Mouse (Mus musculus) kidney, adult 18-20 months (tissue): ENCODE data around the gene Mrc1.
A peak's percentile ranks its signal among the peaks of the same experiment; 100 is the strongest.

ENCODE experiments used
- DNase-seq: peaks from one replicate; pipeline ENCODE4 v3.0.0; 2021

Mrc1 gene

DNA sequence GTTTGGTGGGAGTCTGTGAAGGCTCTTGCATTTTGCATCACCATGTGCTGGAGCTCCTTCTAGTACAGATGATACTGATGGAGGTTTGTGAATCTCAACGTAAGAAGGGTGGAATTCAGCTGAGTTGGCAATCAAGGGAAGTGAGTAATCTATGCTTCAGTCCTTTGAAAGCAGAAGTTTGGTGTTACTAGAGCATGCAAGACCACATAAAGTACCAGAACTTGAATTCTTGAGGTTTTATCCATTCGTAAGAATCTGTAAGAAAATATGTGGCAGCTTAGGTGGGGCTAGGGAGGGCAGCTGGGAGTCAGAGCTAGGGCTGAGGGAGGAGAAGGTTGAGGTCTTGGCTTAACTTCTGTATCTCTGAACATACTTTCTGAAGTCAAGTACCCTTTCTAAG is 15.5 kb downstream of the Mrc1 start:
- no peak for DNase-seq

DNA sequence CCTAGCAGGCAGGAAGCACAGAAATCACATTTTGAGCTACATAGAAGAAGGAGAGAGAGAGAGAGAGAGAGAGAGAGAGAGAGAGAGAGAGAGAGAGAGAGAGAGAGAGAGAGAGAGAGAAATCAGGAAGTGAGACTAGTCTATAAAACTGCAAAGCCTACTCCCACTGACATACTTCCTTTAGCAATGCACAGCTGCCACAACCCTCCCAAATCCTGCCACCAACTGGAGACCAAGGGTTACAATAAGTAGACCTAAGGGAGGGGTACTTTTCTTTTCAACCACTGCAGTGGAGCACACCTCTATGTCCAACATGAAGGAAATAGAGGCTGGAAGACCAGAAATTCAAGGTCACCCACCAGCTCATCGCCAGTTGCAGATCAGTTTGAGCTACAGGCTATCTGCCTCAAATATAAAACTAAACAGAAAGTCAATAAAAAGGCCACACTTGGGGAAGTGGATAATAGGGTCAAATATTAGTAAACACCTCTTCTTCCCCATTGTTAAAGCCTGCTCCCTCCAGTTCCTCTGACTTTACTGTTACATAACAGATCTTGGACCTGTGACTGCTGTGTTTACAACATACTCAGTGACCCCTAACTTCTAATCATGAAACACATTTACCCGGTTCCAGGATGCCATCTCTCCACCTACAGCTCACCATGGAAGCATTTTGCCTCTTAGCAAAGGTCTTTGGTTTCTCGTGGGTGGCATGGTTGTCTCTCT is 20.8 kb downstream of the Mrc1 start:
- DNase-seq: no peak

DNA sequence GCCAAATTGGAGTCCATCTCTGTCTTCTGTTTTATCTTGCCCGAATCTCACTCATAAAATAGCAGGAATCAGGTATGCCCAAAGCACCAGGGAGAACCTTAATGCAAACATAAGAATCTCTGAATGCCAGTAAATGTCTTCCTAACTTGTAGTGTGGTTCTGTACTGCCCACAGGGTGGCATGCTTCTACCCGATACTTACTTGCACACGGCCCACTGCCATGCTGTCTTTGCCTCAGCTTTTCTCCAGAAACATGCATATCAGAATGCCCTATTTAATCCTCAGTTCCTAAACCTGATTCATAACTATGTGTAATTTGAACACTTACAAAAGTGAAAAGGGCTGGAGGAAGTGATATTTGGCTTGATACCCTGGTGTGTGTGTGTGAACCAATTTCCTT is 22.7 kb downstream of the Mrc1 start:
- DNase-seq: no peak

DNA sequence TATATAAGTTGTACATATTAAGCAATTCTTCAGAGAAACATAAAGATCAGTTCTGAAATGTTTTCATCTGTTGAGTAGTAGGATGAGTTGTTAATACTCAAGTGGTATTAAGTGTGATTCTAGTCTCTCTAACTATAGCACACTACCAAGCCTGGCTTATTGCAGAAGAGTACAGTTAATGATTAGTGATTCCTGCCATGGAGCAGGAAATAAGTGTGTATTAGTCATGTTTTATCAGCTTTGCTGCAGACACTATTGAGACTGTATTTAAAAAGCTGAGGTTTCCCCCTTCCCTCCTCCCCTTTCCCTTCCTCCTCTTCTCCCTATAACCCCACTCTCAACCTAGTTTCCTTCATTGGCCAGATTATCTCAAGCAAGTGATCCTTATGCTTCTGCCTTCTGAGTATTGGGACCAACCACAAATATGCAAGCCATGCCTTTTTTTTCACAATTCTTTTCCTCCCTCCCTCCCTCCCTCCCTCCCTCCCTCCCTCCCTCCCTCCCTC is 29.2 kb downstream of the Mrc1 start:
- no peak for DNase-seq

DNA sequence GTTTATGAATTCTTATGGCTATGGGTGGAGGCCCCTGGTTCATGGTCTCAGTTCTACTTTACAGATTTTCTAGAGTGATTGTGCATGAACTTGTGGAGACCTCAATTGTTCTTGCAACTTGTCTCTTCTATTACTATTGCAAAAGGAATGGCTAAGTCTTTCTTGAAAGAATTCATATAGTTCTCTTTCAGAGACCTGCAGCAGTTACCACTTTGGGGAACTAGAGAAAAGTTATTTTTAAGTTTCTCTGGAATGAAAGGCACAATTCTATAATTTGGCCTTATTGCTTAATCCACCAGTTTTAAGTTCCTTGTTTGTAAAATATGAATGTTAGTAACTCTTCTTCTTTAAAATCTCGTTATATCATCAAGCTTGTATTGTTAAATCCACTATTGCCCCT is 32.9 kb downstream of the Mrc1 start:
- no peak for DNase-seq

DNA sequence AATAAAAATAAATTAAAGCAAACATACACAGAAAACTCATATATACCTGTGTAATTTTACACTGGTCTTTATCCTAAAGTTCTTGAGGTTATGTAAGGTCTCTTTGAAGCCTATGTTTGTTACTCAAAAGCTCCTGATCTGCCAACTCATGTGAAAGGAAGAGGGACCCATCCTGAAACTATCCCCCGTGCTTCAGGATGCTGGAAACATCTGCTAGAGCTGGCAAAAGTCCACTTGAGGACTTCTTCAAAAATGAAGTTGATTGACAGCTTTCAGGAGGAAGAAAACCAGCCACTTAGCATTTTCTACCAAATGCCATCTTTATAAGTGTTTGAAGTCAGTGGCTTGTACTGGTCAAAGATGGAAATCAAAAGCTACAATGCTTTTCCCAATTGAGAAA is 40.0 kb downstream of the Mrc1 start:
- no peak for DNase-seq

DNA sequence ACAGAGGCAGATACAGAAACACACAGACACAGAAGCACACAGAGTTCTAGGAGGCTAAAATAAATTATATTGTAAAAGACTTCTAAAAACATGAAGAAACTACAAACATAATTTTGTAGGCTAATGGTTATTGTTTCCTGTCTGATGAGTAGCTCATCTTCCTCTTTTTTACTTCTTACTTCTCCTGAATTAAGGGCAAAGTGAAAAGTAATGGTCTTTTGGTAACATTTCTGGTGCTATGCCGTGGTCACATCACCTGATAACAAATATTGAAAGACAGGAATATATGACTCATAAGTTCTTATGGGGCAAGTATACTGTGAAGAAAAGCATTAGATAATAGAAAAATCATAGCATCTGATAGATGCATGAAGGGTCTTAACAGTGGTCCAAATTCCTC is 42.9 kb downstream of the Mrc1 start:
- DNase-seq: no peak

DNA sequence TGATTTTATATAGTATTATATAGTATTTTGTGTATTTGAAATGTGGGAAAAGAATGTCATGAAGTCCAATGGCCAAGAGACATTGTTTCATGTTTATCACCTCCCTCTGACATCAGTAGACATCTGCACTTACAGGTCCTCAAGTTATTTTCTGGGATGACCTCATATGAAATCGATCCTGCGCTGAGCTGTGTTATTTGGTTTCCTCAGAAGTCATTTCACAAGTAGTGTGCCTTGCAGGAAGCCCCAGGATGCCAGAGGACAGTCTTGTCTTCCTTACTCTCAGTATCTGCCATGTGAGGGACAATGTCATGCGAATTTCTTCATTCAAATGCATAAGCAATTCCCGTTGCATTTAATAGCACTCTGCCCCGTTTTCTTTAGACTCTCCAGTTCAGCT is 46.6 kb downstream of the Mrc1 start:
- DNase-seq: no peak

DNA sequence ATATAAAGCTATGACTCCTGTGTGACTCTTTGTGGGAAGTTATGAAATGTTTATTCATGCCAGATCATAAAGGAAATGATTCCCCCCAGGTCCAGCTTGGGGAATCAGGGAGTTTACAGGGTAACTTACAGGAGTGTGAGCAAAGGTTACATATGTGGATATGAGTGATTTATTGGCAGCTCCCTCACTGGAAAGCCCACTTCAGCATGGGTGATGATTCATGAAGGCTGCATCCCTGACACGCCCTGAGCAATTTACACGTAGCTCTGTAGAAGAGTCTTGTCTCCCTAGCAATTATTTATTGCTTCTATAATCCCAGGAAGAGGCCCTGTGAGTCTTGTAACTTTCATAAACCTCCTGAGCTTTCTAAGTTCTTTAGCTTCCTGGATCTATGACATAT is 50.1 kb downstream of the Mrc1 start:
- DNase-seq: no peak

DNA sequence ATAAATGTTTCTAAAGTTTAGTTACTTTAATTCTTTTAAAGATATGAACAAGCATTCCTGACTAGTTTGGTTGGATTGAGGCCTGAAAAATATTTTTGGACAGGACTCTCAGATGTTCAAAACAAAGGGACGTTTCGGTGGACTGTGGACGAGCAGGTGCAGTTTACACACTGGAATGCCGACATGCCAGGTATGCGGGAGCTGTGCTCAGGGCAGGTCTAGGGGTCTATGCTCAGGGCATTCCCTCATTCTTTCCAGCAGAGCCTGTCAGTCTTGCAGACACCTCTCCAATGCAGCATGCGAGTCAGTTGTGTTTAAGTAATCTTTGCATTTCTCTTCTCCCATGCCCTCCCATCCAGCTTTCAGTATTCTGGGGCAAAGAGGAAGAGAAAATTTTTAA is 50.6 kb downstream of the Mrc1 start:
- DNase-seq: no peak

DNA sequence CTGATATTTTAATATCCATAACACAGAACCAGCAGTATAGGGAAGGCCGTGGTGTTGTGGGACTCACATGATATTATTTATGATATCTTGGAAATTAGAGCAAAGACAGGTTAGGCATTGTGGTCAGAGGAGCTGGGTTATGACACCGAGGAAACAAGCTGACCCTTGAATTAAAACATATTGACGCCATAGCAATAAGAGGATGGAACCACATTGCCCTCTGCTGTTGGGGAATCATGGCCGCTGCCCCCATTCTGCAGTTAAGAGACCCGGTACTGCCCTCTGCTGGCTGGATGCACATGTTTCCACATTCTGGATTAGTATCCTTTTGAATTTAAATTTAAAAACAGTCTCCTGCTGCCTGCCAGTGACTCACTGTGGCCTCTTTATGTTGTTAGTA is 66.1 kb downstream of the Mrc1 start:
- peak; percentile 90 for DNase-seq

DNA sequence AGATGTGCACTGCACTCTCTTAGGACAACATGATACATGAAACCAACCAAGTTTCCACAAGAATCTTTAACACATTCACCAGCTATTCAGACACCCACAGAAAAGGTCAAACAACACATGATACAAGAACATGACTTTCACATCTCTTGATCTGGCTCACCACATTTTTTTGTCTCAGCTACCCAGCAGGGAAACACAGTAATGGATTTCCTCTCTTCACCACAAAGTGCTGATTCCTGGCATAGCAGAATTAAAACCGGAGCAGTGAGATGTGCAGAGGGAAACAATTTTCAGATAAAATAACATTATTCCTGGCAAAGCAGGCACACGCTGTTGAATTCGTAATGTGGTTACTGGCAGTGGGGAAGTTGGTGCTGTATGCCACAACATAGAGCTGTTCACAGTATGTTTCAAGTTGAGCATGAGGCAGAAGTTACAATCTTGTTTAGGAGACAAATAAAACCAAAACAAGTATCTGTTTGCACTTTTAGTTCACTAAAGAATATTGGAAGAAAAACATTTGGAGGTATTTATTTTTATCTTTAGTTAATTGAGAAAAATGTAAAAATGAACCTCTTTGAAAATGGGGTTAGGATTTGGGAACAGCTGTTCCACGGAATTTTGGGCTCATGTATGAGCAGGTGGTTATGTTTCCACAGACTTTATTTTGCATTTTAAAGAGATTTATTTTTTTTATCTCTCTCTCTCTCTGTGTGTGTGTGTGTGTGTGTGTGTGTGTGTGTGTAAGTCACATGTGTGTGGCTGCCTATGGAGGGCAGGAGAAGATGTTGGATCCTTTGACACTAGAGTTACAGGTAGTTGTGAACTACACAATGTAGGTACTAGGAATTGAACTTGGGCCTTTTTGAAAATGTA is 83.6 kb downstream of the Mrc1 start:
- DNase-seq: no peak

DNA sequence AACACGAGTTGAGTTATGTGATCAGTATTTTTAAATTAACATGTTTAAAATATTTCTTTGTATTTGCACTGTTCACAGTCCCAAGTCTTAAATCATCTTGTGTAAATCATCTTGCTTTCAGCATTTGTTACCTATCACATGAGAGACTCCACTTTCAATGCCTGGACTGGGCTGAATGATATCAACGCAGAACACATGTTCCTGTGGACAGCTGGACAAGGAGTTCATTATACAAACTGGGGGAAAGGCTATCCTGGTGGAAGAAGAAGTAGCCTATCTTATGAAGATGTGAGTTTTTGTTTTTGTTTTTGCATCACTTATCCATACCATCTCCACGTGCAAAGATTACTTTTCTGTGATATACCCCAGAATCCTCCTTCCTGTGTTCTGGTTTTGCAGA is 85.9 kb downstream of the Mrc1 start:
- DNase-seq: no peak

DNA sequence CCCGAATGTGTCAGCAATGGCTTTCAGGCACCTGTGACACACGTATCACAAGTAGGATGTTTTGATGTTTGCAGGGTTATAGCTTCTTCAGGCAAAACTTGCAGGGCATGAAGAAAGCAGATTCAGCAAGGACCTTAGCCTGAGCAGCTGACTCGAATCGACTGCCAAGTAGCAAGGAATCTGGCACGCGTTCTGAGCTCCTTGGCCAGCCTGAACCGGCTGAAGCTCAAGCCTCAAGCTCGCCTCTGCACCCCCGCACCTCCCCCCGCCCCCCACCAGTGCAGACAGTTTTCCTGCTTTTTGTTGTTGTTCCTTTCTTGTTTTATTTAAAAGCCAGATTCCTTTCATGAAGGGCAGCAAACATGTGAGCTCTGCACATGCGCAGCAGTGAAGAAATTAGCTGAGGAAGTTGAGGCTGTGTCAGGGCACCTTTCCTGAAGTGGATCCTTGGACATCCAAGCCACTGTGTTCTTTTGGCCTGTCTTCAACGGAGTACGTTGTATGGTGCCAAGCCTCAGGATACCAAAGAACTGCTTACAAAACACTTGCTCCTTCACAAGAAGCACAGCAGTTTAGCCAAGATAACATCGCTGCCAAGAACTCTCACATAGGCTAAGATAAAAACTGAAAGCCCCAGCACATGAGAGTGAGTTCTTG is 112.6 kb downstream of the Mrc1 start:
- peak; percentile 89 for DNase-seq

DNA sequence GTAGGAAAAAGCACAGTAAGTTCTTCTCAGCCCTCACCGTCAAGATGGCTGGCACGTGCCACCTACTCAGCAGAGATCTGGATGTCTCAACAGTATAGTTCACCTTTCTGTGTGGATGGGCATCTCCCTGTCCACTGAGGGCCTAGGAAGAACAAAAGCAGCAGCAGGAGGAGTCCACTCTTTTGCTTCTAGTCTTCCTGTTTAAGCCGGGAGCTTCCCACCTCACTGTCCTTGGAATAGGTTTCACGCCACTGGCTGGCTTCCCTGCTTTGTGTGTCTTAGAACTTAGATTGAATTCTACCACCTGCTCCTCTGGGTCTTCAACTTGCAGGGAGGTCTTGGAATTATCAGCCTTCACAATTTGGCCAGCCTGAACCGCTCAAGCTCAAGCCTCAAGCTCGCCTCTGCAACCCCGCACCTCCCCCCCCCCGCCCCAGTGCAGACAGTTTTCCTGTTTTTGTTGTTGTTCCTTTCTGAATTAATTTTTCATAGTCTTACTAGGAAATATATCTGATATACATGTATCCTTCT is 113.2 kb downstream of the Mrc1 start:
- DNase-seq: no peak
